Mouse (Mus musculus) E14TG2a.4 (cell line): Measurements from ENCODE around the gene Dkk3.

Source experiments
- CTCF ChIP-seq: conservative IDR thresholded peaks from 2 replicates; pipeline ENCODE4 v1.5.1; 2014; ENCODE audit warnings: low read length
- NANOG ChIP-seq: IDR thresholded peaks from 2 replicates; pipeline ENCODE4 v1.6.1; 2014; ENCODE audit warnings: borderline replicate concordance, low read length, mixed read lengths

- TF ChIP-seq CTCF = no peak
- TF ChIP-seq NANOG = no peak
These were observed 33.1 kb downstream of the Dkk3 start for GRCm38 (mm10) chr7:112125625-112126260.
